In the genomic region with DNA sequence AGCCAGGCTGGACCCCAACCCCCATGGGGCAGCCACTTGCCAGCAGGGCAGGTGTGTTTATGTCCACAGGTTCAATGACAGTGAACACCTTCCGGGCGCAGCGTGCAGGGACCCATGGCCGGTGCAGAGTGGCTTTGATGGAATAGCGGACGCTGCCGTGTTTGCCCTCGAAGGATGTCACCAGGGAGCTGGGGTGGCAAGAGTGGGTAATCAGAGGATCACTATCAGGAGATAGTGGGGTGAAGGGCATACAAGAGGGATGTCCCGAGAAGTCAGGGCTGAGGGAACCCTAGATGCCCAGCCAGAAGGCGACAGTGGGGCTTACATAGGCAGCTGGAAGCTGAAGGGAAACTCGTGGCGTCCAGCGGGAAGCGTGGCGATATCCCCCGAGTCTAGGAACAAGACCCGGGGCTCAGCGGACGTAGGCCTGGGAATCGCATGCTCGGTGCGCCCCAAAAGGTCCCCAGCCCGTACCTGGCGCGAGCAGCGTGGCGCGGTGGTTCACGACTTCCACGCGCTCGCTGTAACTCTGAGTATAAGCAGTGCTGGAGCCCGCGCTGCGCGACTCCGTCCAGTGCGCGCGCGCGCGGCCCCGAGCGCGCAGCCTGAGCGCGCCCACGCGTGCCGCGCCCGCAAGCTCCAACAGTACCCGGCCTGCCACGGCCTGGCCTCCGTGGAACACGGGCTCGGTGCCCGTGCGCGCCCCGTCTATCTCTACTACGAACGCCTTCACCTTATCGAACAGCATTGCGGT, we compare ENCODE assay signal across 1 mouse cellular context.
TF ChIP-seq lines count a peak whose summit lies in the region.

No protein-coding gene starts in this region.

TF ChIP-seq in CH12.LX, 34 proteins besides CTCF, POLR2A, EP300 and RAD21:
- TF ChIP-seq SIN3A (IDR thresholded peaks at IDR 0.05; ENCODE audit: low read length) (no peak), NRF1 (IDR thresholded peaks at IDR 0.05; ENCODE audit: low read depth, low read length) (peak; percentile 42; the same call in 1 of the 2 replicates), MAX (IDR thresholded peaks at IDR 0.05; ENCODE audit: low read length) (0 out of 2 replicates have a peak, but pooled peaks have one; percentile 10), ELF1 (IDR thresholded peaks at IDR 0.05; ENCODE audit: low read depth, low read length) (no peak), MXI1 (IDR thresholded peaks at IDR 0.05; ENCODE audit: low read depth, low read length) (peak; percentile 43; the same call in 1 of the 2 replicates)
TF ChIP-seq in CH12.LX: peak in this region for 3.
